20 mouse cellular contexts compared by ENCODE assay signal in genomic region chrX:104951587-104951986, GRCm38 (mm10).
DNase-seq lines count a peak whose midpoint lies in the region; ATAC-seq and TF ChIP-seq lines count a peak whose summit lies in the region.
"Had no signal": no experiment of that assay in that cellular context is flagged by ENCODE, and none has a peak within 500 bp of the region (broad histone marks: within the 10 kb centered on the region; RNA-seq: fewer than 3 reads in every experiment).

No protein-coding gene starts in this region.

- no peak overlapping the region for H3K9ac ChIP-seq in forebrain, embryonic 14.5 days (ENCODE audit: low read length)
- H3K9ac ChIP-seq in forebrain, embryonic 16.5 days (replicated peaks; ENCODE audit: low read depth, low read length): no peak overlapping the region
- no peak overlapping the region for H3K9ac ChIP-seq in midbrain, embryonic 14.5 days (replicated peaks; ENCODE audit: low read length)
- no peak overlapping the region for H3K9ac ChIP-seq in midbrain, embryonic 15.5 days
- no peak overlapping the region for H3K9ac ChIP-seq in intestine, postnatal 0 days (ENCODE audit: low read depth, low read length)
- H3K9ac ChIP-seq: heart, embryonic 15.5 days; hindbrain, embryonic 14.5 days; intestine, embryonic 15.5 days had no signal

- no peak overlapping the region for H3K4me2 ChIP-seq in forebrain, embryonic 14.5 days (ENCODE audit: low read length)
- no peak overlapping the region for H3K4me2 ChIP-seq in forebrain, embryonic 16.5 days (ENCODE audit: low read length)
- H3K4me2 ChIP-seq in midbrain, embryonic 14.5 days (ENCODE audit: low read length): no peak overlapping the region
- no peak overlapping the region for H3K4me2 ChIP-seq in midbrain, embryonic 15.5 days
- H3K4me2 ChIP-seq in intestine, postnatal 0 days (replicated peaks; ENCODE audit: low read depth): no peak overlapping the region
- H3K4me2 ChIP-seq: heart, embryonic 11.5 days; heart, embryonic 15.5 days; hindbrain, embryonic 14.5 days; intestine, embryonic 15.5 days had no signal

- peak; percentile 40; the same call in 1 of the 2 replicates for ATAC-seq in forebrain, embryonic 14.5 days
- no peak for ATAC-seq in forebrain, embryonic 16.5 days
- no peak for ATAC-seq in midbrain, embryonic 14.5 days (ENCODE audit: low FRiP score, low TSS enrichment)
- ATAC-seq in midbrain, embryonic 15.5 days (replicated peaks): peak; percentile 89
- no peak for ATAC-seq in intestine, postnatal 0 days
- ATAC-seq: intestine, embryonic 15.5 days had no signal

- H3K36me3 ChIP-seq in forebrain, embryonic 14.5 days (ENCODE audit: control insufficient read depth, insufficient read depth, low read length): no peaks in the 10 kb centered on the region
- no peaks in the 10 kb centered on the region for H3K36me3 ChIP-seq in forebrain, embryonic 16.5 days (ENCODE audit: control insufficient read depth, insufficient read depth)
- no peaks in the 10 kb centered on the region for H3K36me3 ChIP-seq in midbrain, embryonic 14.5 days (ENCODE audit: control insufficient read depth, insufficient read depth, low read length)
- no peaks in the 10 kb centered on the region for H3K36me3 ChIP-seq in midbrain, embryonic 10.5 days
- no peaks in the 10 kb centered on the region for H3K36me3 ChIP-seq in midbrain, embryonic 15.5 days (replicated peaks)
- no peaks in the 10 kb centered on the region for H3K36me3 ChIP-seq in intestine, postnatal 0 days (ENCODE audit: control insufficient read depth, insufficient read depth)
- H3K36me3 ChIP-seq: heart, embryonic 15.5 days; intestine, embryonic 15.5 days had no signal

- H3K27ac ChIP-seq in forebrain, embryonic 14.5 days (ENCODE audit: low read depth, low read length): no peak overlapping the region
- no peak overlapping the region for H3K27ac ChIP-seq in forebrain, embryonic 16.5 days (ENCODE audit: low read length)
- no peak overlapping the region for H3K27ac ChIP-seq in midbrain, embryonic 14.5 days (replicated peaks; ENCODE audit: low read depth, low read length)
- no peak overlapping the region for H3K27ac ChIP-seq in midbrain, embryonic 10.5 days (replicated peaks)
- H3K27ac ChIP-seq in midbrain, embryonic 15.5 days: no peak overlapping the region
- no peak overlapping the region for H3K27ac ChIP-seq in intestine, postnatal 0 days (ENCODE audit: low read depth, low read length)
- H3K27ac ChIP-seq: heart, adult 2 months; heart, embryonic 15.5 days; hindbrain, embryonic 14.5 days; intestine, embryonic 15.5 days had no signal

- no peaks in the 10 kb centered on the region for H3K4me1 ChIP-seq in forebrain, embryonic 14.5 days (ENCODE audit: control insufficient read depth, insufficient read depth, low read length)
- H3K4me1 ChIP-seq in forebrain, embryonic 16.5 days (replicated peaks; ENCODE audit: control insufficient read depth, insufficient read depth, low read length): no peaks in the 10 kb centered on the region
- no peaks in the 10 kb centered on the region for H3K4me1 ChIP-seq in midbrain, embryonic 14.5 days (ENCODE audit: control insufficient read depth, insufficient read depth, low read length)
- peaks cover 4% of the 10 kb centered on the region; the same call in 1 of the 2 replicates for H3K4me1 ChIP-seq in midbrain, embryonic 10.5 days
- H3K4me1 ChIP-seq in midbrain, embryonic 15.5 days: no peaks in the 10 kb centered on the region
- H3K4me1 ChIP-seq in intestine, postnatal 0 days (replicated peaks; ENCODE audit: control insufficient read depth, insufficient read depth, low read length): no peaks in the 10 kb centered on the region
- H3K4me1 ChIP-seq: heart, embryonic 15.5 days; intestine, embryonic 15.5 days had no signal

- WGBS in forebrain, embryonic 14.5 days: 46% methylated on average over 2 of the region's 2 CpGs
- 39% methylated on average over 2 of the region's 2 CpGs for WGBS in forebrain, embryonic 16.5 days
- WGBS in midbrain, embryonic 14.5 days: 30% methylated on average over 2 of the region's 2 CpGs
- 39% methylated on average over 2 of the region's 2 CpGs for WGBS in midbrain, embryonic 10.5 days
- 38% methylated on average over 2 of the region's 2 CpGs for WGBS in midbrain, embryonic 15.5 days
- 52% methylated on average over 2 of the region's 2 CpGs for WGBS in intestine, postnatal 0 days

- no peak overlapping the region for H3K4me3 ChIP-seq in forebrain, embryonic 14.5 days (ENCODE audit: low read depth, low read length)
- H3K4me3 ChIP-seq in forebrain, embryonic 16.5 days (replicated peaks; ENCODE audit: low read length): no peak overlapping the region
- no peak overlapping the region for H3K4me3 ChIP-seq in midbrain, embryonic 14.5 days (replicated peaks; ENCODE audit: low read depth, low read length)
- H3K4me3 ChIP-seq in midbrain, embryonic 10.5 days: no peak overlapping the region
- H3K4me3 ChIP-seq in midbrain, embryonic 15.5 days: no peak overlapping the region
- H3K4me3 ChIP-seq in intestine, postnatal 0 days (ENCODE audit: low read depth, low read length): no peak overlapping the region
- H3K4me3 ChIP-seq: heart, adult 2 months; heart, embryonic 15.5 days; intestine, embryonic 15.5 days had no signal

- H3K27me3 ChIP-seq in forebrain, embryonic 14.5 days (replicated peaks; ENCODE audit: control insufficient read depth, insufficient read depth, low read length): 0 out of 2 replicates have a peak, but pooled peaks cover 7% of the 10 kb centered on the region
- peaks cover 4% of the 10 kb centered on the region; the same call in 1 of the 2 replicates for H3K27me3 ChIP-seq in forebrain, embryonic 16.5 days (replicated peaks; ENCODE audit: control insufficient read depth, insufficient read depth, low read length)
- H3K27me3 ChIP-seq in midbrain, embryonic 14.5 days (ENCODE audit: control insufficient read depth, insufficient read depth, low read length): no peaks in the 10 kb centered on the region
- peaks cover 88% of the 10 kb centered on the region for H3K27me3 ChIP-seq in midbrain, embryonic 10.5 days (ENCODE audit: low read depth, poor library complexity, severe bottlenecking)
- no peaks in the 10 kb centered on the region; the same call in 1 of the 2 replicates for H3K27me3 ChIP-seq in midbrain, embryonic 15.5 days (replicated peaks)
- H3K27me3 ChIP-seq in intestine, postnatal 0 days (replicated peaks; ENCODE audit: control insufficient read depth, insufficient read depth, low read length): no peaks in the 10 kb centered on the region
- H3K27me3 ChIP-seq: heart, embryonic 15.5 days; intestine, embryonic 15.5 days had no signal

- no peak for TF ChIP-seq CTCF in intestine, postnatal 0 days (IDR thresholded peaks at IDR 0.05; ENCODE audit: low read depth)

- peak; percentile 23 for DNase-seq in forebrain, embryonic 14.5 days (ENCODE audit: low spot score)
- DNase-seq in midbrain, embryonic 14.5 days: peak; percentile 31
- no peak for DNase-seq in midbrain, embryonic 10.5 days (ENCODE audit: low spot score)
- no peak for DNase-seq in spleen, adult 18-20 months
- DNase-seq: adrenal gland, adult 2 months; adrenal gland, postnatal 25 days; cerebellum, adult 11-12 months; cerebellum, adult 9-10 months; cerebellum, postnatal 25 days; gastrocnemius, postnatal 10 days; heart, adult 2 months; heart, postnatal 14 days; kidney, adult 8-10 months had no signal

- no peaks in the 10 kb centered on the region for H3K9me3 ChIP-seq in forebrain, embryonic 14.5 days (replicated peaks; ENCODE audit: control insufficient read depth, low read length)
- no peaks in the 10 kb centered on the region for H3K9me3 ChIP-seq in forebrain, embryonic 16.5 days (ENCODE audit: control insufficient read depth, low read length)
- no peaks in the 10 kb centered on the region for H3K9me3 ChIP-seq in midbrain, embryonic 14.5 days (ENCODE audit: control insufficient read depth, low read length)
- H3K9me3 ChIP-seq in midbrain, embryonic 10.5 days (replicated peaks): no peaks in the 10 kb centered on the region
- no peaks in the 10 kb centered on the region for H3K9me3 ChIP-seq in midbrain, embryonic 15.5 days
- H3K9me3 ChIP-seq in intestine, postnatal 0 days (ENCODE audit: control insufficient read depth): no peaks in the 10 kb centered on the region
- H3K9me3 ChIP-seq: heart, embryonic 15.5 days; intestine, embryonic 15.5 days had no signal

Comparison
In these comparisons a context has a peak if more than half of its experiments do, and no peak if none do; other contexts are left out.
1. ATAC-seq: peak in forebrain, embryonic 14.5 days (single experiment) and midbrain, embryonic 15.5 days (single experiment); none in forebrain, embryonic 16.5 days (single experiment), midbrain, embryonic 14.5 days (single experiment) and intestine, postnatal 0 days (single experiment).
2. DNase-seq: peak in forebrain, embryonic 14.5 days (single experiment) and midbrain, embryonic 14.5 days (single experiment); none in midbrain, embryonic 10.5 days (single experiment) and spleen, adult 18-20 months (0 of 2).